Mouse (Mus musculus): ENCODE measurements around the gene Rasal3. TPM values are rescaled to one million over a fixed set of nuclear protein-coding genes. Genes with fewer than 3 reads are reported as not detected.

Gene Rasal3
- total and polyA plus RNA-seq, 2 experiments from 2014 or later: 0.40 to 7.3 TPM

DNA sequence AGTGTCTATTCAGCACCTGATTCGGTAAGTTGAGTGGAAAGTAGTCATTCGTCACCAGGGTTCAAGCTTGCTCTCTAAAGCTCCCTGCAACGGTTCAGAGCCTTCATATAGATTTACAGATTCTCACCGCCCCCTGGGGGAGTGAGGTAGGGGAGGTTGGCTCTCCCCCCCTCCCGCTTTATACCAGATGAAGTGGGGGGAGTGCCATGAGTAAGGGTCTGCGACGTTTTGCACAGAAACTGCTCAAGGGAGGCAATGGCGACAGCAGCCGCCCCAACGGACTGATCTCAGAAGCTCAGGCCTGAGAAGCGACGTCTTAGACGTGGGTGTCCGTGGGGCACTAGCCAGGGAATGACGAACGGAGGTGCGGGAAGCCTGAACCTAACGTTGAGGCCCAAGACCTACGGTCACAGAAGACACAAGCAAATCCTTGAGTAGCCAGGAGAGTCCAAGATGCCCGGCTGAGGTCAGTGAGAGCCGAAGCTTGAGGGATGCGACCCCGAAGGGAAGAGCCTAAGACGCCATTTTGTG is 53.5 kb downstream of the Rasal3 start:
- ATAC-seq (ENCODE audit: insufficient read depth, low read depth) (no peak), DNase-seq (ENCODE audit: low spot score) (no peak)
- peaks cover 20% of the 10 kb centered on the region; the same call in 1 of the 2 replicates for H3K4me1 ChIP-seq (ENCODE audit: control insufficient read depth, insufficient read depth)
- H3K36me3 ChIP-seq (replicated peaks; ENCODE audit: control insufficient read depth, insufficient read depth, low read length): peaks cover 10% of the 10 kb centered on the region
- H3K27me3 ChIP-seq (ENCODE audit: control insufficient read depth, insufficient read depth, low read length): no peaks in the 10 kb centered on the region
- WGBS: under 1% methylated on average over 24 of the region's 24 CpGs
- peak overlapping the region; percentile 78 for H3K9ac ChIP-seq (replicated peaks; ENCODE audit: low read depth, low read length)
- peak overlapping the region; percentile 80 for H3K4me2 ChIP-seq (ENCODE audit: low read depth, low read length)
- H3K27ac ChIP-seq (ENCODE audit: low read depth): peak overlapping the region; percentile 90
- peak overlapping the region; percentile 71 for H3K4me3 ChIP-seq (ENCODE audit: low read depth, low read length)
- no peaks in the 10 kb centered on the region for H3K9me3 ChIP-seq (replicated peaks; ENCODE audit: control insufficient read depth, low read length)
- TF ChIP-seq EP300 (IDR thresholded peaks at IDR 0.05; ENCODE audit: low read depth) (no peak), CTCF (IDR thresholded peaks at IDR 0.05; ENCODE audit: low read depth) (no peak)

- Histone ChIP-seq H3K9me3 (replicated peaks; ENCODE audit: control insufficient read depth, low read length) (no peaks in the 10 kb centered on the region), H3K4me1 (ENCODE audit: control insufficient read depth, insufficient read depth) (peaks cover 17% of the 10 kb centered on the region; the same call in 1 of the 2 replicates), H3K4me2 (ENCODE audit: low read depth, low read length) (peak overlapping the region; percentile 80), H3K36me3 (replicated peaks; ENCODE audit: control insufficient read depth, insufficient read depth, low read length) (peaks cover 10% of the 10 kb centered on the region), H3K27me3 (ENCODE audit: control insufficient read depth, insufficient read depth, low read length) (no peaks in the 10 kb centered on the region), H3K27ac (ENCODE audit: low read depth) (peak overlapping the region; percentile 90), H3K9ac (replicated peaks; ENCODE audit: low read depth, low read length) (peak overlapping the region; percentile 78), H3K4me3 (ENCODE audit: low read depth, low read length) (peak overlapping the region; percentile 71)
- DNase-seq (ENCODE audit: low spot score): peak; percentile 63
- no peak for TF ChIP-seq EP300 (IDR thresholded peaks at IDR 0.05; ENCODE audit: low read depth)
- TF ChIP-seq CTCF (IDR thresholded peaks at IDR 0.05; ENCODE audit: low read depth): peak; percentile 89
- 4% methylated on average over 4 of the region's 4 CpGs for WGBS
- ATAC-seq (ENCODE audit: insufficient read depth, low read depth): peak; percentile 12
These were observed 54.2 kb downstream of the Rasal3 start for GRCm38 (mm10) chr17:32349037-32349732.

- Histone ChIP-seq H3K27me3 (ENCODE audit: control insufficient read depth, insufficient read depth, low read length) (no peaks in the 10 kb centered on the region), H3K27ac (ENCODE audit: low read depth) (no peak overlapping the region), H3K4me2 (ENCODE audit: low read depth, low read length) (peak overlapping the region; percentile 80), H3K36me3 (replicated peaks; ENCODE audit: control insufficient read depth, insufficient read depth, low read length) (peaks cover 14% of the 10 kb centered on the region; the same call in 1 of the 2 replicates), H3K9ac (replicated peaks; ENCODE audit: low read depth, low read length) (peak overlapping the region; percentile 31; the same call in 1 of the 2 replicates), H3K4me3 (ENCODE audit: low read depth, low read length) (peak overlapping the region; percentile 71; the same call in 1 of the 2 replicates), H3K9me3 (replicated peaks; ENCODE audit: control insufficient read depth, low read length) (no peaks in the 10 kb centered on the region), H3K4me1 (ENCODE audit: control insufficient read depth, insufficient read depth) (0 out of 2 replicates have a peak, but pooled peaks cover 10% of the 10 kb centered on the region)
- TF ChIP-seq EP300 (IDR thresholded peaks at IDR 0.05; ENCODE audit: low read depth) (no peak), CTCF (IDR thresholded peaks at IDR 0.05; ENCODE audit: low read depth) (no peak)
- no peak for ATAC-seq (ENCODE audit: insufficient read depth, low read depth)
- DNase-seq (ENCODE audit: low spot score): no peak
- WGBS: 90% methylated on average over 2 of the region's 2 CpGs
These were observed 55.0 kb downstream of the Rasal3 start for GRCm38 (mm10) chr17:32348406-32348805.

DNA sequence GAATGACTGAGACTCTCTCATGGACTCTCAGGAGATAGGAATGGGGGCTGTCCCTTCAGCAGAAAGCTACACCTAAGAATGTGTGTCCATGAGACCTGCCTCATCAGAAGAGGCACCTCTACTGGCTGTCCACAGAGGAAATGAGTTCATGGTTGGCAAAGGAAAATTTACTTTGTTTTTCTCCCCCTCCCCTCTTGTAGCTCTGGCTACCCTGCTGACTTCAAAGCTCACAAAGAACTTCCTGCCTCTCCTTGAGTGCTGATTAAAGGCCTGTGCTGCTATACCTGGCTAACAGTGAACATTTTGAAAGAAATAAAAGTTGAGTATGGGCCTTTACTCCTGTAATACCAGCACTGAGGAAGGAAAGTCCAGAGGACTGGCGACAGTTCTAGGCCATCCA is 62.3 kb downstream of the Rasal3 start:
- Histone ChIP-seq H3K27me3 (ENCODE audit: control insufficient read depth, insufficient read depth, low read length) (no peaks in the 10 kb centered on the region), H3K36me3 (replicated peaks; ENCODE audit: control insufficient read depth, insufficient read depth, low read length) (peaks cover 59% of the 10 kb centered on the region), H3K4me1 (ENCODE audit: control insufficient read depth, insufficient read depth) (no peaks in the 10 kb centered on the region), H3K9me3 (replicated peaks; ENCODE audit: control insufficient read depth, low read length) (no peaks in the 10 kb centered on the region), H3K4me3 (ENCODE audit: low read depth, low read length) (no peak overlapping the region), H3K4me2 (ENCODE audit: low read depth, low read length) (no peak overlapping the region), H3K27ac (ENCODE audit: low read depth) (no peak overlapping the region), H3K9ac (replicated peaks; ENCODE audit: low read depth, low read length) (no peak overlapping the region)
- no peak for TF ChIP-seq EP300 (IDR thresholded peaks at IDR 0.05; ENCODE audit: low read depth)
- no peak for TF ChIP-seq CTCF (IDR thresholded peaks at IDR 0.05; ENCODE audit: low read depth)
- no peak for DNase-seq (ENCODE audit: low spot score)
- ATAC-seq (ENCODE audit: insufficient read depth, low read depth): no peak
- 100% methylated on average over 1 of the region's 1 CpGs for whole genome bisulfite sequencing

Small RNA genes within 50 kb of the gene (microRNA-seq; reads per million reads assigned to microRNA genes)
- gene Gm22201: not detected

Other genes with a start within 250 kb of the Rasal3 start
- gene Notch3, start 236.7 kb downstream of the Rasal3 start, total RNA-seq (2014; rRNA removed; ENCODE audit: low replicate concordance): 36.8 and 53.6 TPM in 2 replicates
- 3.7 TPM in 2 replicates for gene Notch3, start 236.7 kb downstream of the Rasal3 start, polyA plus RNA-seq (2015; fragmentation: Nextera tagmentation; extraction: Ambion mirVana)
- gene Ephx3, start 214.0 kb downstream of the Rasal3 start, total RNA-seq (2014; rRNA removed; ENCODE audit: low replicate concordance): 3.4 TPM in 1 of 2 replicates, not detected in the other
- gene Ephx3, start 214.0 kb downstream of the Rasal3 start, polyA plus RNA-seq (2015; fragmentation: Nextera tagmentation; extraction: Ambion mirVana): 0.12 and 0.18 TPM in 2 replicates
- 13.0 and 15.0 TPM in 2 replicates for gene Brd4, start 118.9 kb downstream of the Rasal3 start, total RNA-seq (2014; rRNA removed; ENCODE audit: low replicate concordance)
- 26.8 and 28.1 TPM in 2 replicates for gene Brd4, start 118.9 kb downstream of the Rasal3 start, polyA plus RNA-seq (2015; fragmentation: Nextera tagmentation; extraction: Ambion mirVana)
- gene Akap8, start 82.3 kb downstream of the Rasal3 start, total RNA-seq (2014; rRNA removed; ENCODE audit: low replicate concordance): 65.8 and 110 TPM in 2 replicates
- 31.0 and 40.2 TPM in 2 replicates for gene Akap8, start 82.3 kb downstream of the Rasal3 start, polyA plus RNA-seq (2015; fragmentation: Nextera tagmentation; extraction: Ambion mirVana)
- gene Akap8l, start 53.0 kb downstream of the Rasal3 start, total RNA-seq (2014; rRNA removed; ENCODE audit: low replicate concordance): 38.5 and 80.6 TPM in 2 replicates
- gene Akap8l, start 53.0 kb downstream of the Rasal3 start, polyA plus RNA-seq (2015; fragmentation: Nextera tagmentation; extraction: Ambion mirVana): 66.4 and 70.8 TPM in 2 replicates
- gene Wiz, start 14.1 kb downstream of the Rasal3 start, total RNA-seq (2014; rRNA removed; ENCODE audit: low replicate concordance): 14.2 and 21.4 TPM in 2 replicates
- gene Wiz, start 14.1 kb downstream of the Rasal3 start, polyA plus RNA-seq (2015; fragmentation: Nextera tagmentation; extraction: Ambion mirVana): 6.8 and 7.0 TPM in 2 replicates
- not detected in 2 replicates for gene Pglyrp2, start 20.6 kb upstream of the Rasal3 start, total RNA-seq (2014; rRNA removed; ENCODE audit: low replicate concordance)
- not detected in 2 replicates for gene Pglyrp2, start 20.6 kb upstream of the Rasal3 start, polyA plus RNA-seq (2015; fragmentation: Nextera tagmentation; extraction: Ambion mirVana)
- 0.23 and 4.0 TPM in 2 replicates for gene Cyp4f39, start 49.1 kb upstream of the Rasal3 start, total RNA-seq (2014; rRNA removed; ENCODE audit: low replicate concordance)
- 0.14 and 0.16 TPM in 2 replicates for gene Cyp4f39, start 49.1 kb upstream of the Rasal3 start, polyA plus RNA-seq (2015; fragmentation: Nextera tagmentation; extraction: Ambion mirVana)
- 5.0 and 16.1 TPM in 2 replicates for gene Cyp4f17, start 102.5 kb upstream of the Rasal3 start, total RNA-seq (2014; rRNA removed; ENCODE audit: low replicate concordance)
- 5.9 and 6.1 TPM in 2 replicates for gene Cyp4f17, start 102.5 kb upstream of the Rasal3 start, polyA plus RNA-seq (2015; fragmentation: Nextera tagmentation; extraction: Ambion mirVana)
- 17.6 and 18.7 TPM in 2 replicates for gene Cyp4f16, start 133.0 kb upstream of the Rasal3 start, total RNA-seq (2014; rRNA removed; ENCODE audit: low replicate concordance)
- 15.8 and 16.2 TPM in 2 replicates for gene Cyp4f16, start 133.0 kb upstream of the Rasal3 start, polyA plus RNA-seq (2015; fragmentation: Nextera tagmentation; extraction: Ambion mirVana)
- not detected in 2 replicates for gene Cyp4f37, start 217.7 kb upstream of the Rasal3 start, total RNA-seq (2014; rRNA removed; ENCODE audit: low replicate concordance)
- not detected in 2 replicates for gene Cyp4f37, start 217.7 kb upstream of the Rasal3 start, polyA plus RNA-seq (2015; fragmentation: Nextera tagmentation; extraction: Ambion mirVana)

Data from heart, postnatal 0 days (tissue).